Mouse (Mus musculus) heart, postnatal 0 days (tissue): ENCODE data around the gene Mlip. TPM values are rescaled to one million over a fixed set of nuclear protein-coding genes. Genes with fewer than 3 reads are reported as not detected.

ENCODE experiments used
- ATAC-seq: fragments of 200-750 bp; cut with Nextera tagmentation; 2 replicates; pipeline ENCODE4 v1.8.0; 2017; ENCODE audit warnings: low read depth, moderate number of reproducible peaks, moderate library complexity; ENCODE audit not compliant: insufficient read depth
- DNase-seq: peaks from one replicate; pipeline ENCODE4 v3.0.0-alpha.2; 2016; ENCODE audit warnings: low spot score
- H3K27ac ChIP-seq: fragments of 300-500 bp; sonication (generic); 2 replicates; pipeline ENCODE4 v1.5.1; 2014; ENCODE audit warnings: low read depth, mild to moderate bottlenecking
- H3K27me3 ChIP-seq: fragments of 300-500 bp; sonication (generic); 2 replicates; pipeline ENCODE4 v1.6.1; 2014; ENCODE audit warnings: low read length, mixed read lengths; ENCODE audit not compliant: control insufficient read depth, insufficient read depth
- H3K36me3 ChIP-seq: fragments of 300-500 bp; sonication (generic); replicated peaks from 2 replicates; pipeline ENCODE4 v1.6.1; 2014; ENCODE audit warnings: low read length, mixed read lengths; ENCODE audit not compliant: control insufficient read depth, insufficient read depth
- H3K4me1 ChIP-seq: fragments of 300-500 bp; sonication (generic); 2 replicates; pipeline ENCODE4 v1.6.1; 2014; ENCODE audit warnings: antibody characterized with exemption; ENCODE audit not compliant: control insufficient read depth, insufficient read depth
- H3K4me2 ChIP-seq: fragments of 300-500 bp; sonication (generic); 2 replicates; pipeline ENCODE4 v1.6.1; 2014; ENCODE audit warnings: low read depth, mild to moderate bottlenecking, low read length, moderate library complexity
- H3K4me3 ChIP-seq: fragments of 300-500 bp; sonication (generic); 2 replicates; pipeline ENCODE4 v1.5.1; 2014; ENCODE audit warnings: low read depth, low read length
- H3K9ac ChIP-seq: fragments of 300-500 bp; sonication (generic); replicated peaks from 2 replicates; pipeline ENCODE4 v1.6.1; 2014; ENCODE audit warnings: low read depth, low read length, mixed read lengths
- H3K9me3 ChIP-seq: fragments of 300-500 bp; sonication (generic); replicated peaks from 2 replicates; pipeline ENCODE4 v1.6.1; 2016; ENCODE audit warnings: low read length; ENCODE audit not compliant: control insufficient read depth
- CTCF ChIP-seq: IDR thresholded peaks from 2 replicates; pipeline ENCODE4 v1.5.1; 2016; ENCODE audit warnings: antibody characterized with exemption, control low read depth, low read depth
- EP300 ChIP-seq: IDR thresholded peaks from 2 replicates; pipeline ENCODE4 v1.6.1; 2016; ENCODE audit warnings: antibody characterized with exemption, low read depth
- WGBS: fragments of 180-500 bp; shearing (Covaris S2); extraction: QIAGEN DNeasy Blood & Tissue Kit; methylation state at CpG from one replicate; pipeline ENCODE4 v1.1.7; 2014; 5-methylcytosine and 5-hydroxymethylcytosine counted together
- polyA plus RNA-seq: library from polyadenylated mRNA; unstranded; fragments of >200 nt; fragmentation: Nextera tagmentation; extraction: Ambion mirVana; gene quantifications from 2 replicates; pipeline ENCODE4 v1.2.1, GENCODE M21; 2015
- total RNA-seq: library from RNA; depleted of rRNA; stranded (reverse); fragments of >200 nt; gene quantifications from 2 replicates; pipeline ENCODE4 v1.2.3, GENCODE M21; 2014; ENCODE audit warnings: low replicate concordance

Mlip gene
- total and polyA plus RNA-seq, 2 experiments from 2014 or later: 87.9 to 93.8 TPM

DNA sequence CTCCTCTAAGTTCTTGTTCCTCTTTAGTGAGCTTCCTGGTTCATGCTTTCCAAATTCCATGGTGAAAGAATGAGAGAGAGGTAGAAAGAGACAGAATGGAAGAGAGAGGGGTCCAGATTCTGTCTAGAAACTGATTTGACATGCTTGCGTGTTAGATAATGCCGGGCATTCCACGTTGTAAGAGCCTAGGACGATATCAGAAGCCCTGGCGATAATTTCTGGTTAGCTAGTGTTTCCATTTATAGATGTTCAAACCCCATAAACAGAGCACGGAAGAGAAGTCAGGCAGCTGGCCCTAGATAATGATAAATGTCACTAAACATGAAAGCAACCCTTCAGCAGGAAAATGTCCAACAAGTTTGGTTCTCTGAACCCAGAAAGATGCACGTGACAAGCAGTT is 5.1 kb downstream of the Mlip start:
- Histone ChIP-seq H3K4me1 (no peaks in the 10 kb centered on the region; the same call in 1 of the 2 replicates), H3K27me3 (no peaks in the 10 kb centered on the region), H3K4me2 (peak overlapping the region; percentile 58), H3K9ac (peak overlapping the region; percentile 64), H3K27ac (peak overlapping the region; percentile 94), H3K9me3 (no peaks in the 10 kb centered on the region), H3K4me3 (peak overlapping the region; percentile 56), H3K36me3 (no peaks in the 10 kb centered on the region)
- 11% methylated on average over 7 of the region's 7 CpGs for WGBS
- ATAC-seq (peak; percentile 63; the same call in 1 of the 2 replicates), DNase-seq (peak; percentile 79)
- peak; percentile 41; the same call in 1 of the 2 replicates for TF ChIP-seq EP300
- no peak for TF ChIP-seq CTCF

DNA sequence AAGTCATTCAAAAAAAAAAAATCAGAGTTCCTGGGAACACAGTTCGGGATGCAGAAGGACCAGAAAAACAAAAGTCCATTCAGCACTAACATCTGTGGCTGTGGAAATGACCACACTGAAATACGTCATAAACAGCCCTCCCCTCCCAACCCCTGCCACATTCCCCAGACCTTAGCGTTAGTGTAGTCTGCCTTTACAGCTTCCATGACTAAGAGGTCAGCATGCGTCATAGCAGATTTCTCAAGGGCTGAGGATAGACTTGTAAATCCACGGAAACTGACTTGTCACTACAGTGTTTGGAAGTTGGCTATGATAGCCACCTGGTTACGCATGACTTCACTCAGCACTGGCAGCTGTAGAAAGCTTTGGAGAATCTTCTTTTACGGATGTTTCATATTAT is 8.5 kb downstream of the Mlip start:
- peaks cover 23% of the 10 kb centered on the region; the same call in 1 of the 2 replicates for H3K4me1 ChIP-seq
- WGBS: 31% methylated on average over 7 of the region's 7 CpGs
- TF ChIP-seq CTCF: no peak
- DNase-seq (peak; percentile 66), ATAC-seq (no peak; the same call in 1 of the 2 replicates)
- H3K27ac ChIP-seq: peak overlapping the region; percentile 62
- H3K9ac ChIP-seq: peak overlapping the region; percentile 18; the same call in 1 of the 2 replicates
- peak overlapping the region; percentile 74 for H3K4me2 ChIP-seq
- H3K4me3 ChIP-seq: peak overlapping the region; percentile 32
- H3K36me3 ChIP-seq: no peaks in the 10 kb centered on the region
- H3K27me3 ChIP-seq: no peaks in the 10 kb centered on the region
- H3K9me3 ChIP-seq: no peaks in the 10 kb centered on the region

DNA sequence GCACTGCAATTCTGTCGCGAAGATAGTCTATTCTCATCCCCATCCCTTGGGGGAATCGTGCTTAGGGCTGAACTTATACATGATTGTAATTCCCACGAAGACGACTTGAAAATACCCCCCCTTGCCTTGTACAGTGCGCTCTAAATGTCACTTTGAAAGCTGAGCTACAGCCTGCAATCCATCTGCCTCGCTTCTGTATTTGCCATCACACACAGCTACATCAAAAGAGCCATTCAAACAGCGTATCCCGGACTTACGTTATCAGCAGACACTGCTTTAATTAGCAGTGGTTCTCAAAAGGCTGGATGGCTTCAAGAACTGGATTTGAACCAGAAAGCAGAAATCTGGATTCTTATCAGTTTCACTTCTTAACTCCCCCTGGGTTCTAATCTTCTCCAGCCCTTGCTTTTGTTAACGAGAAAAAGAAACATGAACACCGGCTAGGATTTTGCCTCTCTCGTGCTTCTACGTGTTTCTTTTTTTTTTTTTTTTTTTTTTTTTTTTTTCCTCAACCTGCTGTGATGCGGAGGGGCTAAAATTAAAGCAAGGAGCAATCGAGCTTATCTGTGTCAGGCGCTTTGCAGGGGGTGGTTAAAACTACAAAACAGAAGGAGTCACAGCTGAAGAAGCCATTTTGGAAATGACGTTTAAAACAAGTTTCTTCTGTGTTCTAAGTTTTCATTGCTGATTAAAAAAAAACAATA is 12.5 kb downstream of the Mlip start:
- WGBS: 8% methylated on average over 18 of the region's 18 CpGs

DNA sequence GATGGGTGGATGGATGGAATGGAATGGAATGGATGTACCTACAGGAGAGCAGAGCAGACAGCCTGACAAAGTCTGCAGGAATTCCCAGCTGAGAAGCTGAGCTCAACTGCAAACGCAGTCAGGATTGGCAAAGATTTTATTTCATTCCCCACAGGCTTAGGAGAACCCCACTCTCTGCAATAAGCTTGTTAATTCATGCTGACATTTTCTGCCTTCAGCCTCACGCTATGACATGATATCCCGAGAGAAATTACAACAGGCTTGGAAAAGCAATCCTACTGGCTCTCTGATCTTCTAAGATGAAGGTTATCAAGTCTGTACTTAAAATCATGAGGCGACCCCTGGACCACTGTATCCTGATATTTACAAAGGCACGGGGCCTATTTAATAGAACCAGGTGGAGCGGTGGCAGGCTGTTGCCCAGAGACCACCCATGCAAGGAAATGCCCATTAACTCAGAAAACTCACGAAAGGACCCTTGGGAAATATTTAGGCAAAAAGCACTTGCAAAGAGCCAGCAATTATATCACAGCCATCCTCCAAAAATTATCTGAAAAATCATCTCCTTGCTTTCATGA is 13.1 kb downstream of the Mlip start:
- Histone ChIP-seq H3K9ac (0 out of 2 replicates have a peak overlapping the region, but pooled peaks have one; percentile 33), H3K27ac (peak overlapping the region; percentile 76), H3K4me2 (peak overlapping the region; percentile 65), H3K36me3 (0 out of 2 replicates have a peak, but pooled peaks cover 11% of the 10 kb centered on the region), H3K4me1 (peaks cover 27% of the 10 kb centered on the region; the same call in 1 of the 2 replicates), H3K4me3 (peak overlapping the region; percentile 44), H3K9me3 (no peaks in the 10 kb centered on the region), H3K27me3 (no peaks in the 10 kb centered on the region)
- DNase-seq (no peak), ATAC-seq (no peak)
- TF ChIP-seq CTCF (no peak), EP300 (no peak)
- 39% methylated on average over 7 of the region's 7 CpGs for WGBS

More for the DNA sequence above, 12.5 kb downstream of the Mlip start:
- H3K9ac ChIP-seq: peak overlapping the region; percentile 33; the same call in 1 of the 2 replicates
- H3K4me1 ChIP-seq: peaks cover 27% of the 10 kb centered on the region; the same call in 1 of the 2 replicates
- DNase-seq: peak; percentile 65
- H3K36me3 ChIP-seq: 0 out of 2 replicates have a peak, but pooled peaks cover 7% of the 10 kb centered on the region
- no peaks in the 10 kb centered on the region for H3K9me3 ChIP-seq
- H3K4me2 ChIP-seq: peak overlapping the region; percentile 65
- H3K4me3 ChIP-seq: peak overlapping the region; percentile 44
- TF ChIP-seq EP300 (peak; percentile 30; the same call in 1 of the 2 replicates), CTCF (no peak)
- peak overlapping the region; percentile 76 for H3K27ac ChIP-seq
- no peaks in the 10 kb centered on the region for H3K27me3 ChIP-seq
- ATAC-seq: peak; percentile 59

DNA sequence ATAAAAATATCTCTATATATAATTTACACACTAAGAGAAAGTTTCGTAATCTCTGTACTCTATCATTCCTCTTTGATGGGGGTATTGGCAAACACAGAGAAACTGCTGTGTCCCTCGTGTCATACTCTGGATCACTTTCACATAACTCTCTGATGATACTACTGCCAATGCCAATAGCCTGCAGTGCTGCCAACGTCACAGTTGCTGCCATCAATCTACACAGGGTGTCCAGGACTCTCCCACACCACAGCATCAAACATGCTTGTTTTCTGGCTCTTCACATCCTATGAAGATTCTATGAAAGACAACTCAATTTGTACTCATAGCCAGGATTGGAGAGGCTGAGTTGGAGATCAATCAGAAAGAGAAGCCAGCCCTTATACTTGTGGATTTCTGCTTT is 17.4 kb downstream of the Mlip start:
- no peak overlapping the region for H3K27ac ChIP-seq
- peaks cover 14% of the 10 kb centered on the region; the same call in 1 of the 2 replicates for H3K4me1 ChIP-seq
- no peak overlapping the region for H3K4me2 ChIP-seq
- no peak for ATAC-seq
- H3K27me3 ChIP-seq: no peaks in the 10 kb centered on the region
- peaks cover 20% of the 10 kb centered on the region; the same call in 1 of the 2 replicates for H3K36me3 ChIP-seq
- 0 out of 2 replicates have a peak, but pooled peaks cover 2% of the 10 kb centered on the region for H3K9me3 ChIP-seq
- no peak overlapping the region for H3K9ac ChIP-seq
- DNase-seq: no peak
- no peak for TF ChIP-seq CTCF
- TF ChIP-seq EP300: no peak
- no peak overlapping the region for H3K4me3 ChIP-seq
- WGBS: 53% methylated on average over 3 of the region's 3 CpGs
